Mouse (Mus musculus): ENCODE measurements around the gene Bmyc.

GRCm38 (mm10) chr2:25661245-25661970 is 45.1 kb upstream of the Bmyc start:
- TF ChIP-seq POLR2A (IDR thresholded peaks at IDR 0.05; ENCODE audit: extremely low read depth, insufficient read depth, low read length): no peak
- no peak for TF ChIP-seq CTCF (IDR thresholded peaks at IDR 0.05; ENCODE audit: low read depth, low read length)

Measured in liver, adult 2 months (tissue).